Mouse (Mus musculus): ENCODE results near the gene Hs3st4.

The Hs3st4 gene

GRCm38 (mm10) chr7:123982461-123983038 is at the start of gene Hs3st4:
TSS of gene Hs3st4 (plus strand) at chr7:123982869.
- no peak for DNase-seq

- DNase-seq: no peak
These were observed 35.8 kb upstream of the Hs3st4 start for GRCm38 (mm10) chr7:123946836-123947235.

GRCm38 (mm10) chr7:123963021-123963420 is 19.6 kb upstream of the Hs3st4 start:
- no peak for DNase-seq

- no peak for DNase-seq
These were observed 18.0 kb upstream of the Hs3st4 start for GRCm38 (mm10) chr7:123964559-123965142.

GRCm38 (mm10) chr7:123965515-123965914 is 17.2 kb upstream of the Hs3st4 start:
- no peak for DNase-seq

- DNase-seq: no peak
These were observed 7.2 kb upstream of the Hs3st4 start for GRCm38 (mm10) chr7:123975441-123975840.

GRCm38 (mm10) chr7:123981435-123981834 is 1.2 kb upstream of the Hs3st4 start:
- no peak for DNase-seq

GRCm38 (mm10) chr7:123982010-123982409 is 659 bp upstream of the Hs3st4 start:
- no peak for DNase-seq

- DNase-seq: no peak
These were observed 743 bp downstream of the Hs3st4 start for GRCm38 (mm10) chr7:123983177-123984046.

GRCm38 (mm10) chr7:123992121-123992520 is 9.5 kb downstream of the Hs3st4 start:
- DNase-seq: no peak

GRCm38 (mm10) chr7:123997266-123997665 is 14.6 kb downstream of the Hs3st4 start:
- no peak for DNase-seq

- no peak for DNase-seq
These were observed 15.9 kb downstream of the Hs3st4 start for GRCm38 (mm10) chr7:123998601-123999000.

GRCm38 (mm10) chr7:124026908-124027307 is 44.2 kb downstream of the Hs3st4 start:
- no peak for DNase-seq

GRCm38 (mm10) chr7:124032236-124032635 is 49.6 kb downstream of the Hs3st4 start:
- DNase-seq: no peak

GRCm38 (mm10) chr7:124033332-124033731 is 50.7 kb downstream of the Hs3st4 start:
- DNase-seq: no peak

- DNase-seq: no peak
These were observed 54.6 kb downstream of the Hs3st4 start for GRCm38 (mm10) chr7:124037281-124037700.

GRCm38 (mm10) chr7:124039142-124039541 is 56.5 kb downstream of the Hs3st4 start:
- DNase-seq: no peak

- DNase-seq: no peak
These were observed 64.7 kb downstream of the Hs3st4 start for GRCm38 (mm10) chr7:124047382-124047781.

GRCm38 (mm10) chr7:124048971-124049370 is 66.3 kb downstream of the Hs3st4 start:
- DNase-seq: no peak

- DNase-seq: no peak
These were observed 67.8 kb downstream of the Hs3st4 start for GRCm38 (mm10) chr7:124050421-124050820.

GRCm38 (mm10) chr7:124083741-124084140 is 101.1 kb downstream of the Hs3st4 start:
- no peak for DNase-seq

GRCm38 (mm10) chr7:124129019-124129418 is 146.3 kb downstream of the Hs3st4 start:
- peak in 1 of 2 experiments; percentile 14 for DNase-seq

GRCm38 (mm10) chr7:124131312-124131711 is 148.6 kb downstream of the Hs3st4 start:
- DNase-seq: no peak

GRCm38 (mm10) chr7:124136133-124136532 is 153.5 kb downstream of the Hs3st4 start:
- no peak for DNase-seq

Measured in kidney, postnatal 25 days (tissue).